In genomic region chr11:74534380-74534779, GRCm38 (mm10) we compare ENCODE assay signal across 22 mouse cellular contexts.
A peak's percentile ranks its signal among the peaks of the same experiment; 100 is the strongest.
DNase-seq lines count a peak whose midpoint lies in the region; ATAC-seq and TF ChIP-seq lines count a peak whose summit lies in the region.
"Had no signal": no experiment of that assay in that cellular context is flagged by ENCODE, and none has a peak within 500 bp of the region (broad histone marks: within the 10 kb centered on the region; RNA-seq: fewer than 3 reads in every experiment).

No protein-coding gene starts in this region.

- no peak for ATAC-seq in megakaryocyte, adult 5-6 weeks (ENCODE audit: poor library complexity, severe bottlenecking)
- peak; percentile 39; the same call in 1 of the 2 replicates for ATAC-seq in heart, embryonic 16.5 days (replicated peaks; ENCODE audit: extremely low read depth, insufficient read depth, low FRiP score)
- ATAC-seq in megakaryocyte progenitor cell, adult 5-6 weeks (replicated peaks; ENCODE audit: poor library complexity): peak; percentile 27; the same call in 1 of the 2 replicates
- ATAC-seq: forebrain, postnatal 0 days; hindbrain, embryonic 16.5 days; inflammation-experienced regulatory T-cells, adult 6 months; intestine, postnatal 0 days had no signal

- no peak overlapping the region for H3K9ac ChIP-seq in heart, adult 2 months (ENCODE audit: low read depth, low read length)
- no peak overlapping the region for H3K9ac ChIP-seq in heart, embryonic 16.5 days (ENCODE audit: low read length)
- H3K9ac ChIP-seq: embryonic facial prominence, embryonic 12.5 days; forebrain, embryonic 12.5 days; forebrain, postnatal 0 days; hindbrain, embryonic 12.5 days had no signal

- H3K9me3 ChIP-seq in megakaryocyte, embryonic 14.5 days: no peaks in the 10 kb centered on the region
- H3K9me3 ChIP-seq in heart, embryonic 16.5 days (replicated peaks; ENCODE audit: control insufficient read depth, low read length): no peaks in the 10 kb centered on the region
- H3K9me3 ChIP-seq: embryonic facial prominence, embryonic 12.5 days; forebrain, embryonic 12.5 days; G1E; hindbrain, embryonic 12.5 days had no signal

- no peaks in the 10 kb centered on the region for H3K36me3 ChIP-seq in heart, adult 2 months (ENCODE audit: control insufficient read depth, insufficient read depth, low read length)
- no peaks in the 10 kb centered on the region for H3K36me3 ChIP-seq in megakaryocyte, embryonic 14.5 days (replicated peaks; ENCODE audit: low read length)
- no peaks in the 10 kb centered on the region for H3K36me3 ChIP-seq in heart, embryonic 16.5 days (ENCODE audit: control insufficient read depth, insufficient read depth)
- H3K36me3 ChIP-seq: embryonic facial prominence, embryonic 12.5 days; forebrain, embryonic 12.5 days; hindbrain, embryonic 12.5 days had no signal

- no peak overlapping the region for H3K4me2 ChIP-seq in heart, embryonic 16.5 days (ENCODE audit: low read depth, low read length)
- H3K4me2 ChIP-seq: embryonic facial prominence, embryonic 12.5 days; forebrain, embryonic 12.5 days; hindbrain, embryonic 12.5 days had no signal

- 52% methylated on average over 7 of the region's 7 CpGs for WGBS in heart, adult 2 months
- WGBS in heart, embryonic 16.5 days: 55% methylated on average over 7 of the region's 7 CpGs

- TF ChIP-seq CTCF in heart, adult 2 months (IDR thresholded peaks at IDR 0.05): no peak

- H3K27ac ChIP-seq in heart, adult 2 months: no peak overlapping the region
- no peak overlapping the region for H3K27ac ChIP-seq in heart, embryonic 16.5 days (ENCODE audit: low read length)
- H3K27ac ChIP-seq: embryonic facial prominence, embryonic 12.5 days; forebrain, embryonic 12.5 days; hindbrain, embryonic 12.5 days had no signal

- H3K4me3 ChIP-seq in heart, adult 2 months: no peak overlapping the region
- peak overlapping the region; percentile 76 for H3K4me3 ChIP-seq in megakaryocyte, embryonic 14.5 days (replicated peaks)
- H3K4me3 ChIP-seq in heart, embryonic 16.5 days (ENCODE audit: low read length): no peak overlapping the region
- H3K4me3 ChIP-seq: embryonic facial prominence, embryonic 12.5 days; forebrain, embryonic 12.5 days; hindbrain, embryonic 12.5 days had no signal

- DNase-seq in heart, adult 2 months: peak in 1 of 2 experiments; percentile 59
- DNase-seq in heart, postnatal 25 days (ENCODE audit: low spot score): no peak
- no peak for DNase-seq in left cerebral cortex, postnatal 25 days (ENCODE audit: low spot score in 2 of 2)
- DNase-seq in ovary, postnatal 36 days (ENCODE audit: low spot score): no peak
- DNase-seq: adrenal gland, postnatal 10 days; cerebellum, adult 11 months; cerebellum, adult 8-10 months; cerebellum, postnatal 14 days; forebrain, postnatal 0 days; gastrocnemius, postnatal 14 days; kidney, adult 9 months had no signal

- no peaks in the 10 kb centered on the region for H3K27me3 ChIP-seq in heart, adult 2 months (ENCODE audit: control insufficient read depth, insufficient read depth, low read length)
- H3K27me3 ChIP-seq in megakaryocyte, embryonic 14.5 days (replicated peaks): peaks cover 12% of the 10 kb centered on the region
- H3K27me3 ChIP-seq in heart, embryonic 16.5 days (ENCODE audit: control insufficient read depth, insufficient read depth, low read length): no peaks in the 10 kb centered on the region
- H3K27me3 ChIP-seq: embryonic facial prominence, embryonic 12.5 days; forebrain, embryonic 12.5 days; hindbrain, embryonic 12.5 days had no signal

- no peaks in the 10 kb centered on the region for H3K79me2 ChIP-seq in heart, adult 2 months (replicated peaks; ENCODE audit: control insufficient read depth, insufficient read depth, low read length)

- no peaks in the 10 kb centered on the region for H3K4me1 ChIP-seq in heart, adult 2 months (ENCODE audit: control insufficient read depth, insufficient read depth, low read length)
- H3K4me1 ChIP-seq in megakaryocyte, embryonic 14.5 days: peaks cover 75% of the 10 kb centered on the region
- peaks cover 8% of the 10 kb centered on the region for H3K4me1 ChIP-seq in heart, embryonic 16.5 days (ENCODE audit: control insufficient read depth, insufficient read depth, low read length)

- TF ChIP-seq EP300 in heart, adult 2 months (IDR thresholded peaks at IDR 0.05; ENCODE audit: insufficient read depth, low read depth, low read length): 0 out of 2 replicates have a peak, but pooled peaks have one; percentile 69

- intact Hi-C loops in heart, adult 2 months (cut with DNase I): no loop called here
- intact Hi-C loops in heart, postnatal 25 days (cut with DNase I): no loop called here
- intact Hi-C loops in left cerebral cortex, postnatal 25 days (cut with DNase I): no loop called here

- no peak for TF ChIP-seq POLR2A in heart, adult 2 months (IDR thresholded peaks at IDR 0.05; ENCODE audit: insufficient read depth, low read depth, low read length)
